ENCODE assay signal across 13 mouse cellular contexts in the genomic region with DNA sequence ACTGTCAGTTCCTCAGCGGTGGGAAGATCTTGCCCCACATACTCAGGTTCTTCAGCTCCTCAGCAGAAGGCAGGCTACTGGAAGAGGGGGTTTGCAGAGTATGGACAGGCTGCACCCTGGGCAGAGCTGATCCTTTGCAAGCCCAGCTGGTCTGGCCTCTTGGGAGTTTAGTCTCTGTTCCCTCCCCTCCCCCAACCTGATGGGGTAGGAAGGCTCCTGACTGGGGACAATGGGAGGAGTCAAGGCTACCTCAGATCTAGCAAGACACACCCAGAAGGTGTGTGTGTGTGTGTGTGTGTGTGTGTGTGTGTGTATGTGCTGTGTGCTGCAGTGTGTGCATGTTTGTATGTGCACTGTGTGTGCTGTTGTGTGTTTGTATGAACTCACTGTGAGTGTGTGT. TPM values are rescaled to one million over a fixed set of nuclear protein-coding genes. Genes with fewer than 3 reads are reported as not detected.
DNase-seq lines count a peak whose midpoint lies in the region; ATAC-seq lines count a peak whose summit lies in the region.
"Had no signal": no experiment of that assay in that cellular context is flagged by ENCODE, and none has a peak within 500 bp of the region (broad histone marks: within the 10 kb centered on the region; RNA-seq: fewer than 3 reads in every experiment).

No protein-coding gene starts in this region.

- DNase-seq in kidney, adult 11 months = no peak
- DNase-seq in MN1 (ENCODE audit: low spot score) = peak; percentile 34
- DNase-seq in embryonic facial prominence, embryonic 14.5 days (ENCODE audit: low spot score) = peak; percentile 74
- DNase-seq in retina, embryonic 14.5 days (ENCODE audit: low spot score) = peak; percentile 77
- no peak for DNase-seq in cerebellum, adult 8-10 months
- no peak for DNase-seq in kidney, adult 8-10 months
- DNase-seq: adrenal gland, postnatal 25 days; cerebellum, postnatal 10 days had no signal

- no peak overlapping the region for H3K9ac ChIP-seq in kidney, embryonic 16.5 days (replicated peaks; ENCODE audit: low read length)
- H3K9ac ChIP-seq in embryonic facial prominence, embryonic 14.5 days (ENCODE audit: low read depth, low read length) = no peak overlapping the region
- no peak overlapping the region for H3K9ac ChIP-seq in liver, embryonic 12.5 days
- H3K9ac ChIP-seq: heart, embryonic 15.5 days; liver, embryonic 14.5 days had no signal

- ATAC-seq in kidney, embryonic 16.5 days (ENCODE audit: low FRiP score, low TSS enrichment) = no peak
- ATAC-seq in embryonic facial prominence, embryonic 14.5 days (ENCODE audit: low read depth) = no peak; the same call in 1 of the 2 replicates
- no peak for ATAC-seq in liver, embryonic 12.5 days
- ATAC-seq: CD4-positive, CD25-positive, alpha-beta regulatory T cell, adult 4 months had no signal

- no peaks in the 10 kb centered on the region for H3K9me3 ChIP-seq in kidney, embryonic 16.5 days (ENCODE audit: low read length)
- H3K9me3 ChIP-seq in embryonic facial prominence, embryonic 14.5 days (ENCODE audit: control insufficient read depth, low read length) = no peaks in the 10 kb centered on the region
- H3K9me3 ChIP-seq in liver, embryonic 12.5 days (replicated peaks) = no peaks in the 10 kb centered on the region
- H3K9me3 ChIP-seq: heart, embryonic 15.5 days had no signal

- H3K36me3 ChIP-seq in kidney, embryonic 16.5 days (ENCODE audit: insufficient read depth, low read length) = no peaks in the 10 kb centered on the region
- H3K36me3 ChIP-seq in embryonic facial prominence, embryonic 14.5 days (ENCODE audit: control insufficient read depth, insufficient read depth, low read length) = no peaks in the 10 kb centered on the region
- H3K36me3 ChIP-seq in liver, embryonic 12.5 days = no peaks in the 10 kb centered on the region
- H3K36me3 ChIP-seq: heart, embryonic 15.5 days had no signal

- H3K27me3 ChIP-seq in kidney, embryonic 16.5 days (ENCODE audit: insufficient read depth, low read length) = no peaks in the 10 kb centered on the region
- no peaks in the 10 kb centered on the region for H3K27me3 ChIP-seq in embryonic facial prominence, embryonic 14.5 days (replicated peaks; ENCODE audit: control insufficient read depth, insufficient read depth, low read length)
- peaks cover 52% of the 10 kb centered on the region for H3K27me3 ChIP-seq in liver, embryonic 12.5 days (replicated peaks)

- H3K27ac ChIP-seq in kidney, embryonic 16.5 days (ENCODE audit: low read length) = peak overlapping the region; percentile 48; the same call in 1 of the 2 replicates
- peak overlapping the region; percentile 65 for H3K27ac ChIP-seq in embryonic facial prominence, embryonic 14.5 days (replicated peaks; ENCODE audit: low read depth, low read length)
- H3K27ac ChIP-seq in liver, embryonic 12.5 days = no peak overlapping the region
- H3K27ac ChIP-seq: heart, embryonic 15.5 days; liver, embryonic 14.5 days had no signal

- no peak overlapping the region for H3K4me3 ChIP-seq in kidney, embryonic 16.5 days (ENCODE audit: low read length)
- H3K4me3 ChIP-seq in embryonic facial prominence, embryonic 14.5 days (ENCODE audit: low read depth, low read length) = no peak overlapping the region
- H3K4me3 ChIP-seq in liver, embryonic 12.5 days = no peak overlapping the region
- H3K4me3 ChIP-seq: heart, embryonic 15.5 days had no signal

- H3K4me1 ChIP-seq in kidney, embryonic 16.5 days (ENCODE audit: insufficient read depth, low read length) = peaks cover 43% of the 10 kb centered on the region
- peaks cover 35% of the 10 kb centered on the region for H3K4me1 ChIP-seq in embryonic facial prominence, embryonic 14.5 days (ENCODE audit: control insufficient read depth, insufficient read depth, low read length)
- peaks cover 8% of the 10 kb centered on the region; the same call in 1 of the 2 replicates for H3K4me1 ChIP-seq in liver, embryonic 12.5 days

- WGBS in kidney, embryonic 16.5 days = 18% methylated on average over 1 of the region's 1 CpGs
- 11% methylated on average over 1 of the region's 1 CpGs for WGBS in embryonic facial prominence, embryonic 14.5 days
- WGBS in liver, embryonic 12.5 days (ENCODE audit: insufficient replicate concordance) = 0% methylated on average over 1 of the region's 1 CpGs

- no peak overlapping the region for H3K4me2 ChIP-seq in kidney, embryonic 16.5 days (replicated peaks; ENCODE audit: low read depth, low read length)
- H3K4me2 ChIP-seq in embryonic facial prominence, embryonic 14.5 days (ENCODE audit: low read depth, low read length) = 0 out of 2 replicates have a peak overlapping the region, but pooled peaks have one; percentile 26
- no peak overlapping the region for H3K4me2 ChIP-seq in liver, embryonic 12.5 days
- H3K4me2 ChIP-seq: heart, embryonic 15.5 days had no signal

RNA-seq across cellular contexts. Expression of a gene that starts 29.2 kb away (rescaled TPM):
- 3.0 and 3.1 TPM in 2 replicates for polyA plus RNA-seq in kidney, embryonic 16.5 days (2015; fragmentation: Nextera tagmentation; extraction: Ambion mirVana)
- polyA plus RNA-seq in embryonic facial prominence, embryonic 14.5 days (2014; fragmentation: Nextera tagmentation; extraction: Ambion mirVana) = 2.2 and 2.9 TPM in 2 replicates
- 0.08 and 0.13 TPM in 2 replicates for polyA plus RNA-seq in liver, embryonic 12.5 days (2016; fragmentation: Nextera tagmentation; extraction: Ambion mirVana)
- polyA plus RNA-seq: CD4-positive, CD25-positive, alpha-beta regulatory T cell, adult 4 months had no signal

RNA-seq across cellular contexts. Expression of a gene that starts 37.8 kb away (rescaled TPM):
- polyA plus RNA-seq in kidney, embryonic 16.5 days (2015; fragmentation: Nextera tagmentation; extraction: Ambion mirVana) = 8.3 and 8.6 TPM in 2 replicates
- 2.1 and 4.2 TPM in 2 replicates for polyA plus RNA-seq in embryonic facial prominence, embryonic 14.5 days (2014; fragmentation: Nextera tagmentation; extraction: Ambion mirVana)
- 2.1 TPM in 2 replicates for polyA plus RNA-seq in liver, embryonic 12.5 days (2016; fragmentation: Nextera tagmentation; extraction: Ambion mirVana)

RNA-seq across cellular contexts. Expression of a gene that starts 59.7 kb away (rescaled TPM):
- polyA plus RNA-seq in kidney, embryonic 16.5 days (2015; fragmentation: Nextera tagmentation; extraction: Ambion mirVana) = 14.7 and 17.8 TPM in 2 replicates
- polyA plus RNA-seq in embryonic facial prominence, embryonic 14.5 days (2014; fragmentation: Nextera tagmentation; extraction: Ambion mirVana) = 1.2 and 1.3 TPM in 2 replicates
- not detected in 2 replicates for polyA plus RNA-seq in liver, embryonic 12.5 days (2016; fragmentation: Nextera tagmentation; extraction: Ambion mirVana)
- polyA plus RNA-seq: CD4-positive, CD25-positive, alpha-beta regulatory T cell, adult 4 months; liver, embryonic 14.5 days had no signal

Comparison
In these comparisons a context has a peak if more than half of its experiments do, and no peak if none do; other contexts are left out.
1. DNase-seq: peak in MN1 (single experiment), embryonic facial prominence, embryonic 14.5 days (single experiment) and retina, embryonic 14.5 days (single experiment); none in kidney, adult 11 months (single experiment), cerebellum, adult 8-10 months (single experiment) and kidney, adult 8-10 months (0 of 2).